Mouse (Mus musculus): ENCODE measurements around the gene Cacna1h.

Gene Cacna1h

GRCm38 (mm10) chr17:25442889-25443288, 9.3 kb upstream of the Cacna1h start:
- no peak for DNase-seq

- DNase-seq, result no peak
Measured at GRCm38 (mm10) chr17:25441417-25441816, 7.8 kb upstream of the Cacna1h start.

- no peak for DNase-seq
Measured at GRCm38 (mm10) chr17:25433223-25433616, 363 bp downstream of the Cacna1h start.

- DNase-seq, result no peak
Measured at GRCm38 (mm10) chr17:25432433-25433181, 976 bp downstream of the Cacna1h start.

GRCm38 (mm10) chr17:25430534-25430933, 3.0 kb downstream of the Cacna1h start:
- no peak for DNase-seq

GRCm38 (mm10) chr17:25429886-25430285, 3.7 kb downstream of the Cacna1h start:
- DNase-seq, result no peak

GRCm38 (mm10) chr17:25429240-25429639, 4.3 kb downstream of the Cacna1h start:
- DNase-seq, result no peak

- DNase-seq, result peak; percentile 18
Measured at GRCm38 (mm10) chr17:25427441-25427840, 6.1 kb downstream of the Cacna1h start.

- no peak for DNase-seq
Measured at GRCm38 (mm10) chr17:25425996-25426395, 7.6 kb downstream of the Cacna1h start.

- DNase-seq, result no peak
Measured at GRCm38 (mm10) chr17:25424526-25425080, 9.0 kb downstream of the Cacna1h start.

- DNase-seq, result no peak
Measured at GRCm38 (mm10) chr17:25420998-25421397, 12.6 kb downstream of the Cacna1h start.

GRCm38 (mm10) chr17:25418926-25419325, 14.7 kb downstream of the Cacna1h start:
- no peak for DNase-seq

GRCm38 (mm10) chr17:25417990-25418389, 15.6 kb downstream of the Cacna1h start:
- no peak for DNase-seq

GRCm38 (mm10) chr17:25416219-25416618, 17.4 kb downstream of the Cacna1h start:
- no peak for DNase-seq

- no peak for DNase-seq
Measured at GRCm38 (mm10) chr17:25415421-25415913, 18.1 kb downstream of the Cacna1h start.

GRCm38 (mm10) chr17:25414917-25415316, 18.7 kb downstream of the Cacna1h start:
- DNase-seq, result no peak

- no peak for DNase-seq
Measured at GRCm38 (mm10) chr17:25414209-25414608, 19.4 kb downstream of the Cacna1h start.

GRCm38 (mm10) chr17:25411251-25411650, 22.3 kb downstream of the Cacna1h start:
- DNase-seq, result no peak

GRCm38 (mm10) chr17:25410786-25411185, 22.8 kb downstream of the Cacna1h start:
- no peak for DNase-seq

- no peak for DNase-seq
Measured at GRCm38 (mm10) chr17:25410180-25410579, 23.4 kb downstream of the Cacna1h start.

- DNase-seq, result no peak
Measured at GRCm38 (mm10) chr17:25409621-25410020, 24.0 kb downstream of the Cacna1h start.

GRCm38 (mm10) chr17:25408302-25408999, 25.1 kb downstream of the Cacna1h start:
- DNase-seq, result no peak

GRCm38 (mm10) chr17:25407352-25407751, 26.2 kb downstream of the Cacna1h start:
- DNase-seq, result no peak

- no peak for DNase-seq
Measured at GRCm38 (mm10) chr17:25406011-25406441, 27.6 kb downstream of the Cacna1h start.

Measured in cerebellum, adult 9-11 months (tissue).